Mouse (Mus musculus) central nervous system, embryonic 18 days (tissue): ENCODE data around the gene Dennd2d. TPM values are rescaled to one million over a fixed set of nuclear protein-coding genes. Genes with fewer than 3 reads are reported as not detected.

Experiments used
- polyA plus RNA-seq: library from polyadenylated mRNA; depleted of rRNA; stranded (reverse); fragments of >200 nt; gene quantifications from 2 replicates; pipeline ENCODE4 v1.2.3, GENCODE M21; 2012; rRNA removed

Gene Dennd2d
- 0.65 and 0.72 TPM in 2 replicates for polyA plus RNA-seq

GRCm38 (mm10) chr3:106482281-106483081, at the start of gene Dennd2d:
TSS of gene Dennd2d (plus strand) at chr3:106482405.

GRCm38 (mm10) chr3:106547171-106547923, 65.1 kb downstream of the Dennd2d start, which contains the start of the genes Dram2 and Cept1:
TSS of gene Dram2 (plus strand) at chr3:106547798.
TSS of gene Cept1 (minus strand) at chr3:106547802.

Other genes with a start within 250 kb of the Dennd2d start
- not detected in 2 replicates for gene Chil6, start 76.2 kb upstream of the Dennd2d start, polyA plus RNA-seq
- gene Dram2, start 65.4 kb downstream of the Dennd2d start, polyA plus RNA-seq, result 47.5 and 50.7 TPM in 2 replicates
- gene Cept1, start 65.4 kb downstream of the Dennd2d start, polyA plus RNA-seq, result 33.9 and 37.8 TPM in 2 replicates
- 15.1 and 16.8 TPM in 2 replicates for gene Lrif1, start 202.6 kb downstream of the Dennd2d start, polyA plus RNA-seq